Mouse (Mus musculus) intestine, postnatal 0 days (tissue): ENCODE data around the gene Tigd3. TPM values are rescaled to one million over a fixed set of nuclear protein-coding genes. Genes with fewer than 3 reads are reported as not detected.

Experiments used
- ATAC-seq: fragments of 200-750 bp; cut with Nextera tagmentation; 2 replicates; pipeline ENCODE4 v1.8.0; 2017; ENCODE audit warnings: mild to moderate bottlenecking, moderate TSS enrichment, moderate library complexity
- H3K27ac ChIP-seq: fragments of 300-500 bp; sonication (generic); 2 replicates; pipeline ENCODE4 v1.5.1; 2014; ENCODE audit warnings: mild to moderate bottlenecking, low read depth, low read length, moderate library complexity
- H3K27me3 ChIP-seq: fragments of 300-500 bp; sonication (generic); replicated peaks from 2 replicates; pipeline ENCODE4 v1.6.1; 2014; ENCODE audit warnings: low read length, mixed read lengths; ENCODE audit not compliant: control insufficient read depth, insufficient read depth
- H3K36me3 ChIP-seq: fragments of 300-500 bp; sonication (generic); 2 replicates; pipeline ENCODE4 v1.6.1; 2014; ENCODE audit warnings: mild to moderate bottlenecking, moderate library complexity; ENCODE audit not compliant: control insufficient read depth, insufficient read depth
- H3K4me1 ChIP-seq: fragments of 300-500 bp; sonication (generic); replicated peaks from 2 replicates; pipeline ENCODE4 v1.6.1; 2014; ENCODE audit warnings: antibody characterized with exemption, low read length, mixed read lengths; ENCODE audit not compliant: control insufficient read depth, insufficient read depth
- H3K4me2 ChIP-seq: fragments of 300-500 bp; sonication (generic); replicated peaks from 2 replicates; pipeline ENCODE4 v1.6.1; 2014; ENCODE audit warnings: low read depth, mild to moderate bottlenecking, moderate library complexity
- H3K4me3 ChIP-seq: fragments of 300-500 bp; sonication (generic); 2 replicates; pipeline ENCODE4 v1.5.1; 2014; ENCODE audit warnings: low read depth, low read length
- H3K9ac ChIP-seq: fragments of 300-500 bp; sonication (generic); 2 replicates; pipeline ENCODE4 v1.6.1; 2014; ENCODE audit warnings: mild to moderate bottlenecking, low read depth, low read length
- H3K9me3 ChIP-seq: fragments of 300-500 bp; sonication (generic); 2 replicates; pipeline ENCODE4 v1.6.1; 2016; ENCODE audit warnings: mixed run types; ENCODE audit not compliant: control insufficient read depth
- CTCF ChIP-seq: sonication (generic); IDR thresholded peaks from 2 replicates; pipeline ENCODE4 v1.5.1; 2016; ENCODE audit warnings: low read depth, mild to moderate bottlenecking, control low read depth, antibody characterized with exemption, moderate library complexity
- WGBS: fragments of 180-500 bp; shearing (Covaris S2); extraction: QIAGEN DNeasy Blood & Tissue Kit; methylation state at CpG from one replicate; pipeline ENCODE4 v1.1.7; 2014; 5-methylcytosine and 5-hydroxymethylcytosine counted together
- polyA plus RNA-seq: library from polyadenylated mRNA; unstranded; fragments of >200 nt; fragmentation: Nextera tagmentation; extraction: Ambion mirVana; gene quantifications from 2 replicates; pipeline ENCODE4 v1.2.1, GENCODE M21; 2015

The Tigd3 gene
- polyA plus RNA-seq, 1 experiment from 2014 or later: 1.0 TPM

- Histone ChIP-seq H3K27me3 (no peaks in the 10 kb centered on the region), H3K27ac (no peak overlapping the region), H3K4me3 (no peak overlapping the region), H3K9ac (no peak overlapping the region; the same call in 1 of the 2 replicates), H3K36me3 (no peaks in the 10 kb centered on the region), H3K4me2 (0 out of 2 replicates have a peak overlapping the region, but pooled peaks have one; percentile 21), H3K4me1 (peaks cover 2% of the 10 kb centered on the region; the same call in 1 of the 2 replicates), H3K9me3 (no peaks in the 10 kb centered on the region)
- no peak for ATAC-seq
- 38% methylated on average over 7 of the region's 7 CpGs for WGBS
- TF ChIP-seq CTCF: no peak
These were observed 15.6 kb downstream of the Tigd3 start for GRCm38 (mm10) chr19:5878362-5878722.

- no peaks in the 10 kb centered on the region for H3K27me3 ChIP-seq
- WGBS: 45% methylated on average over 15 of the region's 15 CpGs
- TF ChIP-seq CTCF: peak; percentile 92
- no peaks in the 10 kb centered on the region for H3K9me3 ChIP-seq
- ATAC-seq: peak; percentile 35
- H3K4me3 ChIP-seq: no peak within 1 kb of the TSS
- H3K27ac ChIP-seq: peak within 1 kb of the TSS; percentile 41; the same call in 1 of the 2 replicates
- H3K9ac ChIP-seq: peak within 1 kb of the TSS; percentile 26; the same call in 1 of the 2 replicates
- H3K4me1 ChIP-seq: peaks cover 2% of the 10 kb centered on the region; the same call in 1 of the 2 replicates
- peak within 1 kb of the TSS; percentile 21; the same call in 1 of the 2 replicates for H3K4me2 ChIP-seq
- H3K36me3 ChIP-seq: no peaks in the 10 kb centered on the region
These were observed 16.2 kb downstream of the Tigd3 start, which contains the start of gene Slc25a45 for GRCm38 (mm10) chr19:5877618-5878361. Gene Slc25a45, plus strand, starts transcription at chr19:5877808.

GRCm38 (mm10) chr19:5874969-5875480 is 18.9 kb downstream of the Tigd3 start, which contains the start of gene Frmd8:
Gene Frmd8, minus strand, starts transcription at chr19:5875274.
- peak within 1 kb of the TSS; percentile 70 for H3K4me3 ChIP-seq
- WGBS: under 1% methylated on average over 37 of the region's 37 CpGs
- no peak for TF ChIP-seq CTCF
- H3K27ac ChIP-seq: peak within 1 kb of the TSS; percentile 17; the same call in 1 of the 2 replicates
- H3K4me2 ChIP-seq: peak within 1 kb of the TSS; percentile 96
- ATAC-seq: peak; percentile 67
- H3K4me1 ChIP-seq: 0 out of 2 replicates have a peak, but pooled peaks cover 2% of the 10 kb centered on the region
- peak within 1 kb of the TSS; percentile 75 for H3K9ac ChIP-seq
- H3K36me3 ChIP-seq: peaks cover 9% of the 10 kb centered on the region; the same call in 1 of the 2 replicates
- H3K9me3 ChIP-seq: no peaks in the 10 kb centered on the region
- no peaks in the 10 kb centered on the region for H3K27me3 ChIP-seq

GRCm38 (mm10) chr19:5874391-5874968 is 19.5 kb downstream of the Tigd3 start:
- no peak for TF ChIP-seq CTCF
- peak overlapping the region; percentile 17; the same call in 1 of the 2 replicates for H3K27ac ChIP-seq
- 8% methylated on average over 13 of the region's 13 CpGs for WGBS

GRCm38 (mm10) chr19:5872931-5873556 is 20.9 kb downstream of the Tigd3 start:
- peaks cover 16% of the 10 kb centered on the region; the same call in 1 of the 2 replicates for H3K36me3 ChIP-seq
- 75% methylated on average over 19 of the region's 19 CpGs for WGBS
- no peak for TF ChIP-seq CTCF
- H3K4me3 ChIP-seq: no peak overlapping the region
- H3K9ac ChIP-seq: no peak overlapping the region
- 0 out of 2 replicates have a peak, but pooled peaks cover 2% of the 10 kb centered on the region for H3K4me1 ChIP-seq
- no peak overlapping the region for H3K4me2 ChIP-seq
- H3K27ac ChIP-seq: no peak overlapping the region
- no peak for ATAC-seq
- H3K27me3 ChIP-seq: no peaks in the 10 kb centered on the region
- H3K9me3 ChIP-seq: no peaks in the 10 kb centered on the region

More at GRCm38 (mm10) chr19:5874391-5874968, 19.5 kb downstream of the Tigd3 start:
- Histone ChIP-seq H3K4me1 (0 out of 2 replicates have a peak, but pooled peaks cover 2% of the 10 kb centered on the region), H3K4me2 (peak overlapping the region; percentile 96), H3K4me3 (peak overlapping the region; percentile 70), H3K9ac (peak overlapping the region; percentile 75), H3K9me3 (no peaks in the 10 kb centered on the region), H3K36me3 (peaks cover 13% of the 10 kb centered on the region; the same call in 1 of the 2 replicates), H3K27me3 (no peaks in the 10 kb centered on the region)
- ATAC-seq: no peak

GRCm38 (mm10) chr19:5872528-5872927 is 21.4 kb downstream of the Tigd3 start:
- Histone ChIP-seq H3K4me2 (no peak overlapping the region), H3K27me3 (no peaks in the 10 kb centered on the region), H3K4me3 (no peak overlapping the region), H3K27ac (no peak overlapping the region), H3K9ac (no peak overlapping the region), H3K4me1 (0 out of 2 replicates have a peak, but pooled peaks cover 2% of the 10 kb centered on the region), H3K9me3 (no peaks in the 10 kb centered on the region), H3K36me3 (peaks cover 19% of the 10 kb centered on the region; the same call in 1 of the 2 replicates)
- ATAC-seq: no peak
- 74% methylated on average over 4 of the region's 4 CpGs for WGBS
- TF ChIP-seq CTCF: no peak
